ENCODE assay signal across 8 mouse cellular contexts in genomic region chr11:120572752-120573584, GRCm38 (mm10). TPM values are rescaled to one million over a fixed set of nuclear protein-coding genes. Genes with fewer than 3 reads are reported as not detected.
DNase-seq lines count a peak whose midpoint lies in the region; ATAC-seq and TF ChIP-seq lines count a peak whose summit lies in the region.

P4hb (minus strand) TSS chr11:120573253.

- peak; percentile 98 for ATAC-seq in cerebellum, adult (ENCODE audit: insufficient number of reproducible peaks, low FRiP score, low TSS enrichment)
- peak; percentile 96 for ATAC-seq in forebrain, embryonic 13.5 days
- ATAC-seq in liver, postnatal 0 days = peak; percentile 91
- ATAC-seq in neural tube, embryonic 14.5 days (ENCODE audit: low read depth) = peak; percentile 96

- TF ChIP-seq EP300 in ES-Bruce4 (IDR thresholded peaks at IDR 0.05; ENCODE audit: insufficient read depth, low read depth, low read length) = peak; percentile 17; the same call in 1 of the 2 replicates
- peak; percentile 63 for TF ChIP-seq EP300 in liver, postnatal 0 days (IDR thresholded peaks at IDR 0.05; ENCODE audit: low read depth)

- peak; percentile 100 for DNase-seq in heart, postnatal 10 days
- peak; percentile 98 for DNase-seq in large intestine, adult 2 months (ENCODE audit: low read depth, low spot score)
- peak; percentile 99 for DNase-seq in liver, postnatal 0 days
- peak; percentile 100 for DNase-seq in testis, postnatal 10 days (ENCODE audit: low spot score)

- WGBS in forebrain, embryonic 13.5 days = under 1% methylated on average over 94 of the region's 94 CpGs
- WGBS in large intestine, adult 2 months = under 1% methylated on average over 94 of the region's 94 CpGs
- under 1% methylated on average over 92 of the region's 94 CpGs for WGBS in liver, postnatal 0 days (ENCODE audit: insufficient replicate concordance)
- WGBS in neural tube, embryonic 14.5 days = under 1% methylated on average over 92 of the region's 94 CpGs

- no peaks in the 10 kb centered on the region for H3K27me3 ChIP-seq in ES-Bruce4 (ENCODE audit: control insufficient read depth, insufficient read depth, low read length, poor library complexity, severe bottlenecking)
- no peaks in the 10 kb centered on the region for H3K27me3 ChIP-seq in forebrain, embryonic 13.5 days
- no peaks in the 10 kb centered on the region for H3K27me3 ChIP-seq in liver, postnatal 0 days (ENCODE audit: insufficient read depth, low read length)
- no peaks in the 10 kb centered on the region for H3K27me3 ChIP-seq in neural tube, embryonic 14.5 days (ENCODE audit: control insufficient read depth, insufficient read depth, low read length)

- TF ChIP-seq CTCF in ES-Bruce4 (IDR thresholded peaks at IDR 0.05; ENCODE audit: low read depth, low read length) = no peak
- TF ChIP-seq CTCF in liver, postnatal 0 days (IDR thresholded peaks at IDR 0.05; ENCODE audit: low read depth) = no peak

- no peaks in the 10 kb centered on the region for H3K4me1 ChIP-seq in ES-Bruce4 (ENCODE audit: control insufficient read depth, insufficient read depth, low read length)
- peaks cover 23% of the 10 kb centered on the region for H3K4me1 ChIP-seq in forebrain, embryonic 13.5 days
- H3K4me1 ChIP-seq in liver, postnatal 0 days (ENCODE audit: insufficient read depth) = peaks cover 27% of the 10 kb centered on the region
- H3K4me1 ChIP-seq in neural tube, embryonic 14.5 days (ENCODE audit: control insufficient read depth, insufficient read depth, low read length) = peaks cover 16% of the 10 kb centered on the region

- H3K4me2 ChIP-seq in forebrain, embryonic 13.5 days = peak within 1 kb of the TSS; percentile 87
- peak within 1 kb of the TSS; percentile 90 for H3K4me2 ChIP-seq in liver, postnatal 0 days (ENCODE audit: low read depth, low read length)
- H3K4me2 ChIP-seq in neural tube, embryonic 14.5 days (ENCODE audit: low read depth, low read length) = peak within 1 kb of the TSS; percentile 95

- TF ChIP-seq POLR2A in ES-Bruce4 (IDR thresholded peaks at IDR 0.05; ENCODE audit: insufficient read depth, low read length) = peak; percentile 79

- H3K9me3 ChIP-seq in ES-Bruce4 (replicated peaks; ENCODE audit: control insufficient read depth, insufficient read depth, low read length, poor library complexity, severe bottlenecking) = no peaks in the 10 kb centered on the region
- H3K9me3 ChIP-seq in forebrain, embryonic 13.5 days (replicated peaks) = no peaks in the 10 kb centered on the region
- H3K9me3 ChIP-seq in liver, postnatal 0 days (ENCODE audit: low read length) = no peaks in the 10 kb centered on the region
- no peaks in the 10 kb centered on the region for H3K9me3 ChIP-seq in neural tube, embryonic 14.5 days (ENCODE audit: control insufficient read depth, low read length)

- peak within 1 kb of the TSS; percentile 79 for H3K9ac ChIP-seq in ES-Bruce4 (ENCODE audit: low read depth, poor library complexity, severe bottlenecking)
- H3K9ac ChIP-seq in forebrain, embryonic 13.5 days = peak within 1 kb of the TSS; percentile 84
- H3K9ac ChIP-seq in liver, postnatal 0 days (replicated peaks) = peak within 1 kb of the TSS; percentile 93
- peak within 1 kb of the TSS; percentile 72 for H3K9ac ChIP-seq in neural tube, embryonic 14.5 days (replicated peaks; ENCODE audit: low read depth, low read length)

- intact Hi-C loops in heart, postnatal 10 days (cut with DNase I) = loop anchor here (2.0 kb wide), 1 partner anchor 54 kb away; no protein-coding TSS in a partner anchor

- H3K4me3 ChIP-seq in ES-Bruce4 (ENCODE audit: low read depth, low read length) = peak within 1 kb of the TSS; percentile 86
- H3K4me3 ChIP-seq in forebrain, embryonic 13.5 days = peak within 1 kb of the TSS; percentile 80
- peak within 1 kb of the TSS; percentile 93 for H3K4me3 ChIP-seq in liver, postnatal 0 days (ENCODE audit: low read depth, low read length)
- H3K4me3 ChIP-seq in neural tube, embryonic 14.5 days (ENCODE audit: low read depth, low read length) = peak within 1 kb of the TSS; percentile 68

- peak within 1 kb of the TSS; percentile 23; the same call in 1 of the 2 replicates for H3K27ac ChIP-seq in ES-Bruce4 (ENCODE audit: insufficient read depth, low read length)
- peak within 1 kb of the TSS; percentile 86 for H3K27ac ChIP-seq in forebrain, embryonic 13.5 days
- peak within 1 kb of the TSS; percentile 98 for H3K27ac ChIP-seq in liver, postnatal 0 days (ENCODE audit: low read depth)
- peak within 1 kb of the TSS; percentile 89 for H3K27ac ChIP-seq in neural tube, embryonic 14.5 days (ENCODE audit: low read depth, low read length)

- H3K36me3 ChIP-seq in ES-Bruce4 (ENCODE audit: control insufficient read depth, insufficient read depth, low read length, poor library complexity, severe bottlenecking) = peaks cover 29% of the 10 kb centered on the region
- peaks cover 45% of the 10 kb centered on the region for H3K36me3 ChIP-seq in forebrain, embryonic 13.5 days (ENCODE audit: poor library complexity, severe bottlenecking)
- H3K36me3 ChIP-seq in liver, postnatal 0 days (replicated peaks; ENCODE audit: insufficient read depth, low read length) = peaks cover 27% of the 10 kb centered on the region
- peaks cover 27% of the 10 kb centered on the region for H3K36me3 ChIP-seq in neural tube, embryonic 14.5 days (ENCODE audit: control insufficient read depth, insufficient read depth, low read length)

RNA-seq across cellular contexts. Expression of gene P4hb, which starts in this region (rescaled TPM):
- polyA plus RNA-seq in ES-Bruce4 (2011; ENCODE audit: insufficient read depth, insufficient read length, low read depth, missing spikeins) = 326 and 338 TPM in 2 replicates
- 253 and 286 TPM in 2 replicates for polyA plus RNA-seq in forebrain, embryonic 13.5 days (2015; fragmentation: Nextera tagmentation; extraction: Ambion mirVana)
- total RNA-seq in heart, postnatal 10 days (2021) = 100 to 1,000 TPM; 306 to 311 TPM
- polyA plus RNA-seq in large intestine, adult 2 months (2012; rRNA removed) = 496 and 716 TPM in 2 replicates
- polyA plus RNA-seq in liver, postnatal 0 days (2015; fragmentation: Nextera tagmentation; extraction: Ambion mirVana) = 683 and 697 TPM in 2 replicates
- polyA plus RNA-seq in neural tube, embryonic 14.5 days (2014; fragmentation: Nextera tagmentation; extraction: Ambion mirVana) = 248 and 330 TPM in 2 replicates

Comparison
In these comparisons a context has a peak if more than half of its experiments do, and no peak if none do; other contexts are left out.
1. Peak in every context shown above with its lines: DNase-seq, ATAC-seq, H3K4me3 ChIP-seq and H3K27ac ChIP-seq.
2. H3K27ac ChIP-seq: peak in every context shown above with its lines; median percentile 98 in liver, postnatal 0 days; 89 in neural tube, embryonic 14.5 days; 86 in forebrain, embryonic 13.5 days; 23 in ES-Bruce4.